Mouse (Mus musculus) T-cell, adult 2 months (primary cell): Measurements from ENCODE around the gene Gnai2.
A peak's percentile ranks its signal among the peaks of the same experiment; 100 is the strongest.

Experiments used
- DNase-seq: peaks from one replicate; pipeline ENCODE4 v3.0.0; 2022; ENCODE audit warnings: low spot score

Gnai2 gene

GRCm38 (mm10) chr9:107635279-107636028 lies at the start of gene Gnai2:
Gnai2 (minus strand) TSS chr9:107635367.
- DNase-seq, result peak; percentile 92

DNA sequence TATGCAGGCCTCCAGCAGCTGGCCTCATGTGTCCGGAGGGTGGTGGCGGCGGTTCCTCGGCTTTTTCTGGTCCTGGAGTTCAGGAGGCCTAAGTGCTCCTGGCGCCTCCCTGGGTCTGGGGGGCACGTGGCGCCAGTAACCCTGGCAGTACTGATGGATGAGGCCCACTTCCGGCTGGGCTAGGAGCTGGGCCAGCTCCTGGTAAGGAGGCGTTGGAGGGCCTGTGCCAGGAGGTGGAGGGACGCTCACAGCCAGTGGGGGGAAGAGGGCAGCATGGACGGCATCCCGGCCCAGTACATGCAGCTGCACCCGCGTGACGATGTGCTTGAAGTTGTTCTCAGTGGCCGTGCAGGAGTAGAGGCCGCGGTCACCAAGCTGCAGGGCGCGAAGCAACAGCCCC lies 47.2 kb upstream of the Gnai2 start:
- no peak for DNase-seq

GRCm38 (mm10) chr9:107679501-107679900 lies 44.3 kb upstream of the Gnai2 start, which contains the start of gene Gnat1:
Gnat1 (minus strand) TSS chr9:107679712.
- no peak for DNase-seq

GRCm38 (mm10) chr9:107678861-107679260 lies 43.7 kb upstream of the Gnai2 start:
- no peak for DNase-seq

DNA sequence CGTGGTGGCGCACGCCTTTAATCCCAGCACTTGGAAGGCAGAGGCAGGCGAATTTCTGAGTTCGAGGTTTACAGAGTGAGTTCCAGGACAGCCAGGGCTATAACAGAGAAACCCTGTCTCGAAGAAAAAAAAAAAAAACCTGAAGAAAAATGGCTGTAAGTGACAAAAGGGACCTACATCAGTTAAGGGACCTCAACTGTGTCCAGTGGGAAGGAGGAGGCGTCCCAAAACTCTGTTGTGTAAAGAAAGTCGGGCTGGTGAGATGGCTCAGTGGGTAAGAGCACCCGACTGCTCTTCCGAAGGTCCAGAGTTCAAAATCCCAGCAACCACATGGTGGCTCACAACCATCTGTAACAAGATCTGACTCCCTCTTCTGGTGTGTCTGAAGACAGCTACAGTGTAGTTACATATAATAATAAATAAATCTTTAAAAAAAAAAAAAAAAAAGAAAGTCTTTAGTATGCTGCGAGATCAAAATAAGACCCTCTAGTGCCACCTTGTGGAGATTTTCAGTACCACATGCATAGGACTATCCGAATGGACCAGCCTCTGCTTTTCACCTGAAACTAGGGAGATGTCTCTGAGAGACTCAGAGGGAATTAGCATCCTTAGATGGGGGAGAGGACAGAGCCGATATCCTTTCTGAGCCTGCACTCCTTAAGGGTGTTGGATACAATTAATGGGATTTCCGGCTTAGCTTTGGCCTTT lies 42.8 kb upstream of the Gnai2 start:
- peak; percentile 75 for DNase-seq

- peak; percentile 60 for DNase-seq
Measured at GRCm38 (mm10) chr9:107677091-107677784, 42.1 kb upstream of the Gnai2 start.

DNA sequence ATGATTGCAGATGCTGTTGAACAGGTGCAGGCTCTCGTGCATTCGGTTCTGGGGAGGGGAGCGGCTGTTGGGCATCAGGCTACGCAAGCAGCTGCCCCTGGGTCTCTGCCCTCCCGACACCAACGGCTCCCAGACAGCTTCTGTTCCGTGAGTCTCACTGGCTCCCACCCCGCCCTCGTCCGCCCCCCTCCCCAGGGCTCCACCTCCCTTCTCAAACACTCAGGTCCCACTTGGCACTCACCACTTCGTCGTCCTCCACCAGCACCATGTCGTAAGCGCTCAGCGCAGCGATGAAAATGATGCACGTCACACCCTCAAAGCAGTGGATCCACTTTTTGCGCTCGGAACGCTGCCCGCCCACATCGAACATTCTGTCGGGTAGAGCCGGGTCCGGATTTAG lies 41.1 kb upstream of the Gnai2 start:
- DNase-seq, result peak; percentile 36

DNA sequence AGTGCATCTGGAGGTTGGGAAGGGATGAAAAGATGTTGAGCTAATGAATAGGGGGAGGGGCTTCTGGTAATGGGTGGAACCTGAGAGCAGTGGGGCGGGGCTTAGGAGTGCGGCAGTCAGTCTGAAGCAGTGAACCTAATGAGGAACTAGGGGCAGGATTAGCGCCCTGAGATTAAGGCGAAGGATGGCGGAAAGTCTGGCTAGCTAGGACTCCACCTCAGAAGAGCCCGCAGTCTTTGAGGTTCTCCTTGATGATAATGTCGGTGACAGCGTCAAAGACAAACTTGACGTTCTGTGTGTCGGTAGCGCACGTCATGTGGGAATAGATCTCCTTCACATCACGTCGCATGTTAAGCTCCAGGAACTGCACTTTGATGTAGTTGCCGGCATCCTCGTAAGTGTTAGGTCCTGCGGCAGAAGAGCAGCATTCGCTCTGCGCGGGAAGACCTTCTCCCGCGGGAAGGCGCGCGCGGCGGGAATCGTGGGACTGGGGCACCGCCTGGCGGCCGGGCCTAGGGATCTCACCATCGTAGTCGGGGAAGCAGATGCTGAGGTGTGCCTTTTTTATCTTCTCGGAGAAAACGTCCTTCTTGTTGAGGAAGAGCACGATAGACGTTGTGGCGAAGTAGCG lies 40.6 kb upstream of the Gnai2 start:
- peak; percentile 75 for DNase-seq

DNA sequence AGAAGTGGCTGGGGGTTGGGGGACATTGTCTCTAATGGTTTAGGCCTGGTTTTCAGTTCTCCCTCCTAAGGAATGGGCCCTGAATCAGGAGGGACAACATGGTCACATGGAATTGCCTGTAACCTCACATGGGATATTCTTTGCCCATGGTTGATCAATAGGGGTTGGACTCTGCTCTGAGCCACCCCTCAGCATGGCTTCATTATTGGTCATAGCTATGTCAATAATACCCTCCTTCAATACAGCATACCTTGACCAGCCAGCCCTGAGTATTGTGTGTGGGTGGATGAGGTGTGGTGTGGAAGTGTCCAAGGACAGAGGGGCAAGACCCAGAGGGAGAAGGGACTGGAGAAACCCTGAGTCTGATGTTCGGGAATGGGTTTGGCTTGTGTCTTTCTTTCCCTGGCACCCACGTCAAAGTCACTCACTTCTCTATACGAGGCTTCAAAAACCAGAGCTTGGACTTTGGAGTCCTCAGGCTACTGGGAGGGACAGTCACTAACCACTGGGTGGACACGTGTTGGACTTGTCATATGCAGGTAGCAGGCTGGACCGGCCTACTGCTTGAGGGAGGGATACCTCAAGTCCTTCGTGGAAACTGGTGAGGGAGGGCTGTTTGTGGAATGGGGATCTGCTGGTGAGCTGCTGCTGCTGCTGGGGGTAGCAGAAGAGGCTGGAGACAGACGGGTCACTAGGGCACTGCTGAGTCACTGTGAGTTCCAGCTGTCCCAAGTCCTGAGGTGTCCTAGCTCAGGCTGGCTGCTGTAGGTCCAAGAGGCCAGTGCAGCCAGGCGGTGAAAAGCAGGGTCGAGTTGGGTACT lies 39.7 kb upstream of the Gnai2 start:
- no peak for DNase-seq

DNA sequence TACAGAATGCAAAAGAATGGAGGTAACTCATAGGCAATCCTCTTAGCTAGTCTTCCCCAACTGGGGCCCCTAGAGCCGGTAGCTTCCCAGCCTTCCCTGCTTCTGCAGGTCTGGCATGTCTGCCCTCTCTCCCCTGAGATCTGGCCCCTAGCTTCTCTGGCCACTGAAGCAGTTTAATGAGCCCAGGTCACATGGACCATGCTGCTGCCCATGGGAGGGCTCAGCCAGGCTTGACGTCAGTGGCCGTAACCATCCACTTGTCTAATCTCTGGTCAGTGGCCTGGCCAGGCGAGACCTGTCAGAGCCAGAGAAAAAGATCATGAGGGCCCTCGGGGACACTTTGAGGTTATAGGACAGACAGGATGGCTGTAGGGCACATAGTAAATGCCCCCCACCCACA lies 35.1 kb upstream of the Gnai2 start:
- DNase-seq, result no peak

- DNase-seq, result no peak
Measured at GRCm38 (mm10) chr9:107669480-107669945, 34.3 kb upstream of the Gnai2 start, which contains the start of gene Slc38a3. Slc38a3 (minus strand) TSS chr9:107669530.

DNA sequence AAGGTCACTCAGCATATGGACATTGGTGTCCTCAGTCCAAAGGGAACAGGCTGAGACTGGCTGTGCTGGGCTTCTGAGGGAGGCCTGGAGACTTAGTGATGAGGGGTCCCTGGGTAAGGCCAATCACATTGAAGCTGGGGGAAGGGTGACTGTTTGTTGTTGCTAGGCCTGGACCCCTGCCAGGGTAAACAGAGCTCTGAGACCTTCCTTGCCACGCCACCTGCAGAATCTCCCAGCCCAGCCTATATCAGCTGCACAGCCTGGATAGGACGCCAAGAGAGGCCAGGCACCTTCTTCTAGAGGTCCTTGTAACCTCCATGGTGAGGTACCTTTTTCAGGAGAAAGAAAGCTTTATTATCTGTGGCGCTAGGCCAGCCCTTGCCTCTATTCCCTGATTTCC lies 33.7 kb upstream of the Gnai2 start:
- DNase-seq, result no peak

DNA sequence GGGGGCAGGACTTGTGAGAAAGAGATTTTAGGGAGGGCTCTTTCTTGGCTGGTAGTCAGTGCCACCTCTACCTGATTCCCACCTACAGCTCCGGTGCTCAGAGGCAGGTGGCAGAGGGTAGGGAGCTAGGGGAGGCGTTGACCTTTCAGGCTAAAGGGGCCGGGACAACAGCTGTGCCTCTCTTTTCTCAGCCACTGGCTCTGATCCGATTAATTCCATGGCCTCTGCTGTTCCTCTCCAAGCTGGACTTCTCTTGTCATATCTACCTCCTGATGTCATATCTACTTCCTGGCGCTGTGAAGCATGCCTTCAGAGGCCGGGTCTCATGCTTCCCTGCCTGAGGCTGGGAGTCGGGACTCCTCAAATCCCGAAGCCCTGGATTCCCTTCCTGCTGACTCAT lies 32.8 kb upstream of the Gnai2 start:
- no peak for DNase-seq

- DNase-seq, result no peak
Measured at GRCm38 (mm10) chr9:107667219-107667618, 32.1 kb upstream of the Gnai2 start.

DNA sequence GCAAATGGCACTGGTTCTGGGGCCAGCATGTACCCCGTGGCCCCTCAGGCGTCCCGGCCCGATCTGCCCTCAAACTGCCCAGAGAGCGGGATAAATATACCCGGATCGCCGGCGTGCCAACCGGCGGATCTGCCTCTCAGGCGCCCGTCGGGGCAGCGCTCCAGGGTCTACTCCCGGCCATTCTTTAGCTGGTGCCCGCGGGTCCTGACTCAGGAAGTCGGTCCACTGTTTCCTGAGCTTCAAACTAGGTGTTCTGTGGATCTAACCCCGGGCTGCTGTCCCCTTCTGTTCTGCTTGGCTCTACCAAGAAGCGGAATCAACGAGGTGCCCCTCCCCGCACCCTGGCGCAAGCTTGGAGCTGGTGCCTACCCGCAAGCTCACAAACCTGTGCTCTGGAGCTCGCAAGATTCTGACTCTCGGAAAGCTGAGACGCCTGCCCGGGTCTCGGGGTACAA lies 31.6 kb upstream of the Gnai2 start:
- no peak for DNase-seq

DNA sequence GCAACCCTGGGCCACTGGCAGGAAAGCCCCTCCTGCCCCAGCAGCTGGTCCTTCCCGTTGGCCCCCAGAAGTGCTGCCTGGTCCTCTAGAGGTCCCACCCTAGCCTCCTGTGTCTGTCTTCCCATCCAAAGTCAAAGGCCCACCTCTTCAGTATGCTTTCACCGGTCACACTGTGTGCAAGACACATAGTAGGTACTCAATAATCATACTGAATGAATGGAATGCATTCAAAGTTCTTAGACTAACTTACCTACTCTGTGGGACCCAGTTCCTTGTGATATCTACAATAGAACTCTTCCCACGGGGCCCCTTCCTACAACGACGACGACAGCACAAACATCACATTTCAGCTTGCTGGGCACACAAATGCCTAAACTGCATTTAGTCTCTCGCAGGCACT lies 30.1 kb upstream of the Gnai2 start:
- no peak for DNase-seq

- DNase-seq, result no peak
Measured at GRCm38 (mm10) chr9:107663525-107663924, 28.4 kb upstream of the Gnai2 start.

DNA sequence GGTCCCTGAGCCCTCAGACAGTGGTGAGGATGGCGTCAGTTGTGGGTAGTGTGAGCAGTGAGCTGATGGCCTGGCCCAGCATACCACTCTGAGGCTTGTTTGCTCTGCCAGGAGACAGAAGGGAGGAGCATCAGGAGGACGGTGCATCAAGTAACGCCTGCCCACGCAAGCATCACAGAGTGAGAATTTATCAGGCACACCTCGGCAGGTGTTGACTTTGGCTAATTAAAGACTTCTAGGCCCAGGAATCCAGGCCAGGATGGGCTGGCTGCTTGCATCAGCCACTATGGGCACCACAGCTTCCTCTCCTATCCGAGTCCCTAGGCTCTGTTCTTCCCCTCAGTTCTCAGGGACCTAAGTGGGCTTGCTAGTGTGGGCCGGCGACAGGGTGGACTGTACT lies 27.2 kb upstream of the Gnai2 start:
- DNase-seq, result no peak

- DNase-seq, result no peak
Measured at GRCm38 (mm10) chr9:107660777-107661176, 25.6 kb upstream of the Gnai2 start.

DNA sequence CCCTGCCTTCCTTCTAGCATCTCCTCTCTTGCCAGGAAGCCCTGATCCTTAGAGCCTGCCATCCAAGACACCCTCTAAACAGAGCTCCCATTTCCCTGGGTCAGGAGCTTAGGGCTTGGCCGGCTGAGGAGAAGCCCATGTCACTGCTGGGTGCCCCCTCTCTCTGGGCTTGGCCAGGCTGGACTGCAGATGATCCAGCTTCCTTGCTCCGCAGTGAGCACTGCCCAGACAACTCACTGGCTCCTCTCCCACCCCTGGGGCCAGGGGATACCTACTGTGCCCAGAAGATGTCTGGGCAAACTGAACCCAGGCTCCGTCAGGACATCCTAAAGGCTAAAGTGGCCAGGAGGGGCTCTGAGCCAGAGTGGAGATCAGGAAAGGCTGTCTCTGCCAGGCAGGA lies 24.8 kb upstream of the Gnai2 start:
- no peak for DNase-seq

DNA sequence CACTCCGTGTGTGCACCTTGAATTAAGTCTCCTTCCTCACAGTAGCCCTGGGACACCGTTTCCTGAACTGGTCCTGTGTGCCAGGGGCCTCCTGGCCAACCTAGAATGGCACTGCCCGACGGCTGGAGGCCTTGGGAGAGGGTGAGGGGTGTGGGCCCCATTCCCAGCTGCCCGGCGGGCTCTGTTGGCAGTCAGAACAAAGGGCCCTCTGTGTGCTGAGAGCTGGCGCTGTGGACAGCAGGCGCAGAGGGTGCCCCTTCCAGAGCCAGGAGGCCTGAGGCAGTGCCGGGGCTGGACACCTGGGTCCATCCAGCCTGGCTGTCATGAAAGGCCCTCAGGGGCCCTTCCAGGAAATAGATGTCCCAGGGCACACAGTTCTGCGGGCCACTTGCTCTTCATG lies 24.4 kb upstream of the Gnai2 start:
- DNase-seq, result no peak
